Mouse (Mus musculus): ENCODE data around the gene Mas1.

GRCm38 (mm10) chr17:12832657-12833056, 35.3 kb downstream of the Mas1 start:
- no peak for TF ChIP-seq CTCF (IDR thresholded peaks at IDR 0.05; ENCODE audit: low read depth)
- no peak for TF ChIP-seq EP300 (IDR thresholded peaks at IDR 0.05; ENCODE audit: low read depth)

Measured in liver, embryonic 14.5 days (tissue).